Mouse (Mus musculus) 3134 (cell line): ENCODE measurements around the gene Frmd3.
"Not testable (repeated sequence)": the region's sequence is repeated elsewhere in the genome, so short reads cannot be mapped to it uniquely, and the experiment has no call there.

Experiments used
- DNase-seq: peaks from one replicate; pipeline ENCODE4 v3.0.0-alpha.2; 2011; ENCODE audit warnings: low spot score; ENCODE audit not compliant: insufficient read length; ENCODE audit errors: extremely low read depth

The Frmd3 gene

GRCm38 (mm10) chr4:74013211-74014047 is at the start of gene Frmd3:
Gene Frmd3, plus strand, starts transcription at chr4:74013442.
- DNase-seq, result peak; percentile 21

- no peak for DNase-seq
Measured at GRCm38 (mm10) chr4:73980454-73980853, 32.8 kb upstream of the Frmd3 start.

- no peak for DNase-seq
Measured at GRCm38 (mm10) chr4:74012277-74012676, 965 bp upstream of the Frmd3 start.

- no peak for DNase-seq
Measured at GRCm38 (mm10) chr4:74012700-74013099, 542 bp upstream of the Frmd3 start.

- DNase-seq, result no peak
Measured at GRCm38 (mm10) chr4:74014048-74014500, 832 bp downstream of the Frmd3 start.

GRCm38 (mm10) chr4:74020084-74020483 is 6.8 kb downstream of the Frmd3 start:
- no peak for DNase-seq

- DNase-seq, result no peak
Measured at GRCm38 (mm10) chr4:74043226-74043625, 30.0 kb downstream of the Frmd3 start.

- no peak for DNase-seq
Measured at GRCm38 (mm10) chr4:74051692-74052091, 38.5 kb downstream of the Frmd3 start.

- no peak for DNase-seq
Measured at GRCm38 (mm10) chr4:74076727-74077126, 63.5 kb downstream of the Frmd3 start.

GRCm38 (mm10) chr4:74110816-74111215 is 97.6 kb downstream of the Frmd3 start:
- DNase-seq, result no peak

GRCm38 (mm10) chr4:74191528-74191927 is 178.3 kb downstream of the Frmd3 start:
- no peak for DNase-seq

- no peak for DNase-seq
Measured at GRCm38 (mm10) chr4:74201281-74201811, 188.1 kb downstream of the Frmd3 start.

- DNase-seq, result not testable (repeated sequence)
Measured at GRCm38 (mm10) chr4:74221780-74222179, 208.5 kb downstream of the Frmd3 start.

- DNase-seq, result no peak
Measured at GRCm38 (mm10) chr4:74222360-74222759, 209.1 kb downstream of the Frmd3 start.

- no peak for DNase-seq
Measured at GRCm38 (mm10) chr4:74224210-74224609, 211.0 kb downstream of the Frmd3 start.

- peak; percentile 26 for DNase-seq
Measured at GRCm38 (mm10) chr4:74230994-74231393, 217.8 kb downstream of the Frmd3 start.

- no peak for DNase-seq
Measured at GRCm38 (mm10) chr4:74231405-74231804, 218.2 kb downstream of the Frmd3 start.

- DNase-seq, result no peak
Measured at GRCm38 (mm10) chr4:74233534-74233933, 220.3 kb downstream of the Frmd3 start.

GRCm38 (mm10) chr4:74242176-74242575 is 228.9 kb downstream of the Frmd3 start, which contains the start of gene Kdm4c:
Gene Kdm4c, plus strand, starts transcription at chr4:74242497.
- no peak for DNase-seq
